Comparison of ENCODE assay signal across 1 mouse cellular context in the genomic region with DNA sequence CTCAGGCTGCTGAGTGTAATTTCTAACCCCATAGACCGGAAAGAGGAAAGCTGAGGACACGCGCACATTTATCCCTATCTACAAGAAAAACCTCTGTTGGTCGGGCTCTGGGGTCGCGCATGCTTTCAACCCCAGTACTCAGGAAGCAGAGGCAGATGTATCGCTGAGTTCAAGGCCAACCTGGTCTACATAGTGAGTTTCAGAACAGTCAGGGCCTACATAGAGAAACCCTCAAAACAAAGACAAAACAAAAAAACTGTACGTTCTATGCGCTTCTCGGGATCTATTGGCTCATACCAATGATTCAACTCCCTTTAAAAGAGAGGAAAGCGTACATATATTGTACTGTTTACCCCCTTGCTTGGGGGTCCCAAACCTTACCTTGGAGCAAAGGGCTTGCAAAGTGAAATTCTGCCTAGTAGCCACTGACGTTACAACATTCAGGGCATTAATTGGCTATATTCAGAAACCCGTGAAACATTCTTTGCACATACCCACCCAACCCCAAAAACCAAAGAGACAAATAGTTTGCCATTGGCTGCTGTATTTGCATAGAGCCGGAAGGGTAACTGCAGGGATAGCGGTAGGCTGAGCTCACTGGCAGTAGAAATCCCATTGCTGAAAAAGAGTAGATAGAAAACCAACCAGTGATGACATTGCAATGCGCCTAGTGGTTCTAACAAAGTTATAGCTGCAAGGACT.
A peak's percentile ranks its signal among the peaks of the same experiment; 100 is the strongest.
TF ChIP-seq lines count a peak whose summit lies in the region.

No protein-coding gene starts in this region.

TF ChIP-seq in CH12.LX, 34 proteins besides CTCF, POLR2A, EP300 and RAD21 (continued from another document):
- peak; percentile 73; the same call in 1 of the 2 replicates for TF ChIP-seq ZMIZ1 (IDR thresholded peaks at IDR 0.05; ENCODE audit: low read depth, low read length)
- TF ChIP-seq MEF2A (IDR thresholded peaks at IDR 0.05; ENCODE audit: borderline replicate concordance, low read depth, low read length) = peak; percentile 20; the same call in 1 of the 2 replicates
- 0 out of 2 replicates have a peak, but pooled peaks have one; percentile 25 for TF ChIP-seq BHLHE40 (IDR thresholded peaks at IDR 0.05; ENCODE audit: low read depth, low read length)
- TF ChIP-seq MAFK (IDR thresholded peaks at IDR 0.05; ENCODE audit: insufficient replicate concordance, low read length) = no peak
